Comparison of ENCODE assay signal across 22 mouse cellular contexts in genomic region chr6:143092856-143093255, GRCm38 (mm10). TPM values are rescaled to one million over a fixed set of nuclear protein-coding genes. Genes with fewer than 3 reads are reported as not detected.
DNase-seq lines count a peak whose midpoint lies in the region; ATAC-seq and TF ChIP-seq lines count a peak whose summit lies in the region.
"Had no signal": no experiment of that assay in that cellular context is flagged by ENCODE, and none has a peak within 500 bp of the region (broad histone marks: within the 10 kb centered on the region; RNA-seq: fewer than 3 reads in every experiment).

No protein-coding gene starts in this region.

- H3K9ac ChIP-seq in intestine, postnatal 0 days (ENCODE audit: low read depth, low read length): no peak overlapping the region
- H3K9ac ChIP-seq in intestine, embryonic 15.5 days: no peak overlapping the region
- no peak overlapping the region for H3K9ac ChIP-seq in liver, embryonic 16.5 days (ENCODE audit: low read depth, low read length)
- H3K9ac ChIP-seq in liver, postnatal 0 days (replicated peaks): no peak overlapping the region
- no peak overlapping the region for H3K9ac ChIP-seq in MEL (ENCODE audit: control insufficient read depth, low read depth, low read length, poor library complexity, severe bottlenecking)
- H3K9ac ChIP-seq in forebrain, embryonic 11.5 days (ENCODE audit: low read length): no peak overlapping the region
- H3K9ac ChIP-seq: embryonic facial prominence, embryonic 15.5 days; forebrain, embryonic 15.5 days; heart, embryonic 15.5 days; hindbrain, embryonic 14.5 days had no signal

- H3K4me1 ChIP-seq in intestine, postnatal 0 days (replicated peaks; ENCODE audit: control insufficient read depth, insufficient read depth, low read length): no peaks in the 10 kb centered on the region
- H3K4me1 ChIP-seq in intestine, embryonic 15.5 days (replicated peaks): no peaks in the 10 kb centered on the region
- peaks cover 6% of the 10 kb centered on the region for H3K4me1 ChIP-seq in liver, embryonic 16.5 days (ENCODE audit: control insufficient read depth, low read depth, low read length)
- no peaks in the 10 kb centered on the region for H3K4me1 ChIP-seq in liver, postnatal 0 days (ENCODE audit: insufficient read depth)
- peaks cover 0 to 7% of the 10 kb centered on the region in 2 experiments; a peak in 1 of 4 replicates for H3K4me1 ChIP-seq in MEL (ENCODE audit: control insufficient read depth in 1 of 2, insufficient read depth in 2 of 2, low read length in 2 of 2)
- H3K4me1 ChIP-seq in forebrain, embryonic 11.5 days (replicated peaks; ENCODE audit: control insufficient read depth, insufficient read depth, low read length): no peaks in the 10 kb centered on the region
- H3K4me1 ChIP-seq: embryonic facial prominence, embryonic 15.5 days; heart, embryonic 15.5 days had no signal

- peak overlapping the region; percentile 28; the same call in 1 of the 2 replicates for H3K27ac ChIP-seq in intestine, postnatal 0 days (ENCODE audit: low read depth, low read length)
- no peak overlapping the region for H3K27ac ChIP-seq in intestine, embryonic 15.5 days
- H3K27ac ChIP-seq in liver, embryonic 16.5 days (ENCODE audit: low read length): no peak overlapping the region
- H3K27ac ChIP-seq in liver, postnatal 0 days (ENCODE audit: low read depth): no peak overlapping the region
- no peak overlapping the region for H3K27ac ChIP-seq in MEL (ENCODE audit: control insufficient read depth, low read depth, low read length)
- H3K27ac ChIP-seq in forebrain, embryonic 11.5 days (ENCODE audit: low read depth, low read length): no peak overlapping the region
- H3K27ac ChIP-seq: embryonic facial prominence, embryonic 15.5 days; forebrain, embryonic 10.5 days; forebrain, embryonic 15.5 days; heart, embryonic 10.5 days; heart, embryonic 15.5 days; hindbrain, embryonic 14.5 days had no signal

- H3K9me3 ChIP-seq in intestine, postnatal 0 days (ENCODE audit: control insufficient read depth): no peaks in the 10 kb centered on the region
- no peaks in the 10 kb centered on the region for H3K9me3 ChIP-seq in intestine, embryonic 15.5 days
- H3K9me3 ChIP-seq in liver, embryonic 16.5 days (replicated peaks; ENCODE audit: control insufficient read depth, low read length): no peaks in the 10 kb centered on the region
- no peaks in the 10 kb centered on the region for H3K9me3 ChIP-seq in liver, postnatal 0 days (ENCODE audit: low read length)
- H3K9me3 ChIP-seq in MEL (replicated peaks; ENCODE audit: insufficient read depth, low read length): no peaks in the 10 kb centered on the region
- no peaks in the 10 kb centered on the region for H3K9me3 ChIP-seq in forebrain, embryonic 11.5 days (ENCODE audit: control insufficient read depth, low read length)
- H3K9me3 ChIP-seq: embryonic facial prominence, embryonic 15.5 days; forebrain, embryonic 10.5 days; forebrain, embryonic 15.5 days; heart, embryonic 10.5 days; heart, embryonic 15.5 days had no signal

- no peak for ATAC-seq in intestine, postnatal 0 days
- ATAC-seq in intestine, embryonic 15.5 days: no peak
- peak; percentile 31; the same call in 1 of the 2 replicates for ATAC-seq in liver, embryonic 16.5 days (ENCODE audit: low read depth)
- no peak for ATAC-seq in liver, postnatal 0 days
- no peak for ATAC-seq in forebrain, embryonic 11.5 days (replicated peaks; ENCODE audit: low FRiP score)
- ATAC-seq: forebrain, embryonic 15.5 days had no signal

- TF ChIP-seq POLR2A in MEL (IDR thresholded peaks at IDR 0.05; ENCODE audit: control insufficient read depth in 1 of 2, insufficient read depth in 1 of 2, low read depth in 1 of 2, low read length in 2 of 2, poor library complexity in 1 of 2): no peak

- H3K79me2 ChIP-seq in MEL (ENCODE audit: control insufficient read depth, insufficient read depth, low read length, poor library complexity): peaks cover 4% of the 10 kb centered on the region; the same call in 1 of the 2 replicates

- WGBS in intestine, postnatal 0 days: 49% methylated on average over 4 of the region's 4 CpGs
- WGBS in intestine, embryonic 15.5 days: 58% methylated on average over 4 of the region's 4 CpGs
- 50% methylated on average over 4 of the region's 4 CpGs for WGBS in liver, embryonic 16.5 days (ENCODE audit: insufficient replicate concordance)
- WGBS in liver, postnatal 0 days (ENCODE audit: insufficient replicate concordance): 54% methylated on average over 4 of the region's 4 CpGs
- WGBS in forebrain, embryonic 11.5 days: 92% methylated on average over 4 of the region's 4 CpGs

- no peak overlapping the region for H3K4me3 ChIP-seq in intestine, postnatal 0 days (ENCODE audit: low read depth, low read length)
- no peak overlapping the region for H3K4me3 ChIP-seq in intestine, embryonic 15.5 days (replicated peaks)
- H3K4me3 ChIP-seq in liver, embryonic 16.5 days (ENCODE audit: low read depth, low read length): no peak overlapping the region
- no peak overlapping the region for H3K4me3 ChIP-seq in liver, postnatal 0 days (ENCODE audit: low read depth, low read length)
- no peak overlapping the region for H3K4me3 ChIP-seq in MEL (ENCODE audit: control insufficient read depth in 1 of 2, insufficient read depth in 1 of 2, low read depth in 2 of 2, low read length in 2 of 2)
- H3K4me3 ChIP-seq in forebrain, embryonic 11.5 days (ENCODE audit: low read depth, low read length): no peak overlapping the region
- H3K4me3 ChIP-seq: embryonic facial prominence, embryonic 15.5 days; erythroblast, embryonic 14.5 days; forebrain, embryonic 10.5 days; forebrain, embryonic 15.5 days; heart, embryonic 10.5 days; heart, embryonic 15.5 days had no signal

- no peak for DNase-seq in liver, postnatal 0 days
- DNase-seq in MEL (ENCODE audit: low read depth, low spot score): no peak
- DNase-seq in forebrain, embryonic 11.5 days (ENCODE audit: low spot score): no peak
- no peak for DNase-seq in right cerebral cortex, postnatal 14 days
- DNase-seq: adrenal gland, postnatal 10 days; cerebellum, adult 11 months; cerebellum, adult 8-10 months; cerebellum, postnatal 14 days; embryo, embryonic 11 days; gastrocnemius, postnatal 36 days; heart, adult 18-20 months; heart, postnatal 14 days had no signal

- TF ChIP-seq CTCF in intestine, postnatal 0 days (IDR thresholded peaks at IDR 0.05; ENCODE audit: low read depth): no peak
- TF ChIP-seq CTCF in liver, postnatal 0 days (IDR thresholded peaks at IDR 0.05; ENCODE audit: low read depth): no peak
- TF ChIP-seq CTCF in MEL (IDR thresholded peaks at IDR 0.05 in 2 of 3, conservative IDR thresholded peaks at IDR 0.05 in 1 of 3; ENCODE audit: control insufficient read depth in 1 of 3, insufficient read depth in 1 of 3, low read depth in 2 of 3, low read length in 3 of 3, poor library complexity in 1 of 3, severe bottlenecking in 1 of 3): no peak

- TF ChIP-seq RAD21 in MEL (IDR thresholded peaks at IDR 0.05; ENCODE audit: low read depth, low read length): no peak

- no peak for TF ChIP-seq EP300 in liver, postnatal 0 days (IDR thresholded peaks at IDR 0.05; ENCODE audit: low read depth)
- peak in 1 of 2 experiments; percentile 48; a peak in 1 of 4 replicates for TF ChIP-seq EP300 in MEL (IDR thresholded peaks at IDR 0.05; ENCODE audit: low read depth in 1 of 2, low read length in 2 of 2)

- H3K4me2 ChIP-seq in intestine, postnatal 0 days (replicated peaks; ENCODE audit: low read depth): no peak overlapping the region
- H3K4me2 ChIP-seq in intestine, embryonic 15.5 days (replicated peaks): no peak overlapping the region
- no peak overlapping the region for H3K4me2 ChIP-seq in liver, embryonic 16.5 days (ENCODE audit: low read depth, low read length)
- H3K4me2 ChIP-seq in liver, postnatal 0 days (ENCODE audit: low read depth, low read length): no peak overlapping the region
- H3K4me2 ChIP-seq in forebrain, embryonic 11.5 days (ENCODE audit: low read depth, low read length, severe bottlenecking): no peak overlapping the region
- H3K4me2 ChIP-seq: embryonic facial prominence, embryonic 15.5 days; forebrain, embryonic 15.5 days; heart, embryonic 15.5 days; hindbrain, embryonic 14.5 days had no signal

- peaks cover 15% of the 10 kb centered on the region for H3K36me3 ChIP-seq in intestine, postnatal 0 days (ENCODE audit: control insufficient read depth, insufficient read depth)
- H3K36me3 ChIP-seq in intestine, embryonic 15.5 days: no peaks in the 10 kb centered on the region
- peaks cover 8% of the 10 kb centered on the region; the same call in 1 of the 2 replicates for H3K36me3 ChIP-seq in liver, embryonic 16.5 days (ENCODE audit: control insufficient read depth, insufficient read depth)
- peaks cover 20% of the 10 kb centered on the region for H3K36me3 ChIP-seq in liver, postnatal 0 days (replicated peaks; ENCODE audit: insufficient read depth, low read length)
- peaks cover 3 to 7% of the 10 kb centered on the region in 2 experiments for H3K36me3 ChIP-seq in MEL (ENCODE audit: control insufficient read depth in 1 of 2, insufficient read depth in 2 of 2, low read length in 2 of 2)
- H3K36me3 ChIP-seq in forebrain, embryonic 11.5 days (ENCODE audit: control insufficient read depth, insufficient read depth, low read length): peaks cover 6% of the 10 kb centered on the region; the same call in 1 of the 2 replicates

- no peaks in the 10 kb centered on the region for H3K27me3 ChIP-seq in intestine, postnatal 0 days (replicated peaks; ENCODE audit: control insufficient read depth, insufficient read depth, low read length)
- no peaks in the 10 kb centered on the region for H3K27me3 ChIP-seq in intestine, embryonic 15.5 days (replicated peaks)
- H3K27me3 ChIP-seq in liver, embryonic 16.5 days (ENCODE audit: control insufficient read depth, insufficient read depth, low read depth, low read length): no peaks in the 10 kb centered on the region
- H3K27me3 ChIP-seq in liver, postnatal 0 days (ENCODE audit: insufficient read depth, low read length): no peaks in the 10 kb centered on the region
- H3K27me3 ChIP-seq in MEL (ENCODE audit: control insufficient read depth in 1 of 2, insufficient read depth in 2 of 2, low read length in 2 of 2): no peaks in the 10 kb centered on the region
- 0 out of 2 replicates have a peak, but pooled peaks cover under 1% of the 10 kb centered on the region for H3K27me3 ChIP-seq in forebrain, embryonic 11.5 days (ENCODE audit: control insufficient read depth, insufficient read depth, low read length)
- H3K27me3 ChIP-seq: embryonic facial prominence, embryonic 15.5 days; forebrain, embryonic 15.5 days; heart, embryonic 15.5 days had no signal

RNA-seq across cellular contexts. Expression of gene C2cd5, which starts 7.1 kb away (rescaled TPM):
- polyA plus RNA-seq in intestine, postnatal 0 days (2015; fragmentation: Nextera tagmentation; extraction: Ambion mirVana): 10.2 and 10.4 TPM in 2 replicates
- polyA plus RNA-seq in intestine, embryonic 15.5 days (2015; fragmentation: Nextera tagmentation; extraction: Ambion mirVana): 19.8 and 22.0 TPM in 2 replicates
- polyA plus RNA-seq in liver, embryonic 16.5 days (2015; fragmentation: Nextera tagmentation; extraction: Ambion mirVana): 18.4 and 18.5 TPM in 2 replicates
- 7.2 and 7.9 TPM in 2 replicates for polyA plus RNA-seq in liver, postnatal 0 days (2015; fragmentation: Nextera tagmentation; extraction: Ambion mirVana)
- 16.2 and 19.8 TPM in 2 replicates for total RNA-seq in MEL (2012; rRNA removed)
- 10 to 100 TPM; 30.5 to 47.6 TPM for polyA plus RNA-seq in MEL (2012; ENCODE audit: insufficient read depth in 1 of 2, insufficient read length in 2 of 2, low read depth in 1 of 2, low replicate concordance in 2 of 2, missing spikeins in 1 of 2)
- 34.4 and 37.5 TPM in 2 replicates for polyA plus RNA-seq in forebrain, embryonic 11.5 days (2014; fragmentation: Nextera tagmentation; extraction: Ambion mirVana)
